Mouse (Mus musculus) forelimb bud, embryonic 11.5 days (tissue): ENCODE results near the gene AB124611.
"Not testable (repeated sequence)": the region's sequence is repeated elsewhere in the genome, so short reads cannot be mapped to it uniquely, and the experiment has no call there.

Experiments used
- DNase-seq: peaks from one replicate; pipeline ENCODE4 v3.0.0-alpha.2; 2012; ENCODE audit warnings: low read depth, low spot score

The AB124611 gene

DNA sequence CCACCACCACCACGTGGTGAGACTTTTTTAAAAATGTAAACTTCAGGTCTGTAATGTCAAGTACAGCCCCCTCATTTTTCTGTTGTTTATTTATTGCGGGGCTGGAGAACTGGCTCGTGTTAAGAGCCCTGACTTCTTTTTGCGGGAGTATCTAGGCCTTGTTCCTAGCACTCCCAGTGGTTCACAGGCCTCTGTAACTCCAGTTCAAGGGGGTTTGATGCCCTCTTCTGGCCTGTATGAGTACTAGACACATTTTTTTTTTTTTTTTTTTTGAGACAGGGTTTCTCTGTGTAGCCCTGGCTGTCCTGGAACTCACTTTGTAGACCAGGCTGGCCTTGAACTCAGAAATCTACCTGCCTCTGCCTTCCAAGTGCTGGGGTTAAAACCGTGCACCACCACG is 7.3 kb upstream of the AB124611 start:
- DNase-seq = not testable (repeated sequence)

DNA sequence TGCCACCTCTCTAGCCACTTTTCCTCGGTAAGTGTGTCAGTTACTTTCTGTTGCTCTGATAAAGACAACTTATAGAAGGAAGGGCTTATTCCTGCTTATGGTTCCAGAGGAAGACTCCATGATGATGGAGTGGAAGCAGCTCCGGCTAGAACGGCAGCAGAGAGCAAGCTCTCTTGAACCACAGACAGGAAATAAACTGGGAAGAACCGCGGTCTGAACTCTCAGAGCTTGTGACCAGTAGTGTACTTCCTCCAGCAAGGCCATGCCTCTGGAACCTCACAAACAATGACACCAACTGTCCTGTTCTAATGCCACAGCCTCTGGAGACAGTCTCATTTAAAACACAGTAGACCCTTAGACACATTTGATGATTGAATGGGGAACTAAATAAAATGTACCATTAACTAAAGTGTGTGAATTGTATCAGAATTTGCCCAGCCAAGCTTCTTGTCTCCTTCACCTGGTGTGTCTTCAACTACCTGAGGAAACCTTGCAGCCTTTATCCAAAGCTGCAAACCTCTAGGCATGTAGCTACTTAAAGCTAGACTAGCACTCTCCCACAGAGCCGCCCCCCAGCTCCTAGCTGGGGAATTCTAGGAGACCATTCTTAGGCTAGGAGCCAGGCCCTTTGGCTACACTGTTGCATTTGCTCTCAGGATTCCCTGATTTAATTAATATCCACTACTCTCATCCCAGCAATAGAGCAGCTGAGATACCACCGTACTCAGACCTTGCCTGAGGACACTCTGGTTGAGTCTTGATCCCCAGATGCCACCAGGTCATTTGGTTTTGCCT is 637 bp upstream of the AB124611 start:
- no peak for DNase-seq

DNA sequence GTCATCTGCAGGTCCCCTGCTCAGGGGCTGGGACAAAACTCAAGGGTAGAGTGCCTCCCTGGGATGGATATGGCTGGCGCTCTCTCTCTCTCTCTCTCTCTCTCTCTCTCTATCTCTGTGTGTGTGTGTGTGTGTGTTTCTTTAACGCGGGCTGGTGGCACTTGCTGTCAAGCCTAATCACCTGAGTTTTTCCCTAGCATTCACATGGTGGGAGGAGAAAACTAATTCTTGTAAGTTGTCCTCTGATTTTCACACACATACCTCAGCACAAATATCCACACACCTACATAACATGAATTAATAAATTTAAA is 613 bp downstream of the AB124611 start:
- DNase-seq = no peak

DNA sequence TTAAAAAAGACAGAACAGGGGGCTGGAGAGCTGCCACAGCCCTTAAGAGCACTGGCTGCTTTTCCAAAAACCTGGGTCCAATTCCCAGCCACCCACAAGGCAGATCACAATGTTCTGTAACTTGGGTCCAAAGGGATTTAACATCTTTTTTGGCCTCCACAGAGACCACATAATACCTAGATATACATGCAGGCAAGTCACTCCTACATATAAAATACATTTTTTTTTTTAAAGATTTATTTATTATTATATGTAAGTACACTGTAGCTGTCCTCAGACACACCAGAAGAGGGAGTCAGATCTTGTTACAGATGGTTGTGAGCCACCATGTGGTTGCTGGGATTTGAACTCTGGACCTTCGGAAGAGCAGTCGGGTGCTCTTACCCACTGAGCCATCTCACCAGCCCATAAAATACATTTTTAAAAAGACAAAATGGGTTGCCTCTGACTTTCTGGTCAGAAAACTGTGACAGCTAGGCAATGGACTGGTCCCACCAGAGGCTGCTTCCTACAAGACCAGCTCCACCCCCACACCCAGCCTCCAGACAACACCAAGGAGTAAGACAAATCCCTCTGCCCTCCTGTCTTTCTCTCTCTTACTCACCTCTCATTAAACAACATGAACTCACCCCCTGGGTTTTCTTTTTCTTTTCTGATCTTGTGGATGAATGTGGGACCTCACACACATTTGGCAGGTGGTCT is 1.3 kb downstream of the AB124611 start:
- no peak for DNase-seq

DNA sequence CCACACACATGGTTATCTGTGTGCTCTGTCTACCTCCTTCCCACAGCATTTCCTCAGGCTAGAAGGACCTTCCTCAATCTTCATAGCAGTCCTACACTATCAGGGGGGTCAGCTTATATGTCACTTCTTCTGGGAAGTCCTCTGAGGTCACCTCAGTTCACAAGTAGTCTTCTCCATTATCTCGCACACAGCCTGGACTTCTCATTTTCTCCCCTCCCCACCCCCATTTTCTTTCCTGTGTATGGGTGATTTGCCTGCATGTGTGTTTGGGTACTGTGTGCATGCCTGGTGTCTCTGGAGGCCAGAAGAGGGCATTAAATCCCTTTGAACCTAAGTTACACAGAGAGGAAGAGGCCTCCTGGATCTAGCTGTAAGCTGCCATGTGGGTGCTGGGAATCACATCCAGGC is 1.9 kb downstream of the AB124611 start:
- DNase-seq = no peak

DNA sequence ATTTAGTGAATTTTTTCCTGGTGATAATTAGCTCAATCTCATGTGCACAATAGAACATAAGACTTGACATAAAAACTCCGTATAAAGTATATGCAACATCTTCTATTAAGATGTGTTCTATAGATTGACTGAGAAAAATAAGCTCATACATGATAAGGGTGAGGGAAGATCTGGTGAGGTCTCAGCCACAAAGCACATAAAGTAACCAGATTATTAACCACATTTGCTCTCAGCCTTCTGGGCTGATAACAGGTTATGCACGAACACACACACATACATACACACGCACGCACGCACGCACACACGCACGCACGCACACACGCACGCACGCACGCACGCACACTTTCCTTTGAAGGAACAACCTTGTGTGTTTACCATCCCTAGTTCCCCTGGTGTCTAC is 10.5 kb downstream of the AB124611 start:
- DNase-seq = no peak

DNA sequence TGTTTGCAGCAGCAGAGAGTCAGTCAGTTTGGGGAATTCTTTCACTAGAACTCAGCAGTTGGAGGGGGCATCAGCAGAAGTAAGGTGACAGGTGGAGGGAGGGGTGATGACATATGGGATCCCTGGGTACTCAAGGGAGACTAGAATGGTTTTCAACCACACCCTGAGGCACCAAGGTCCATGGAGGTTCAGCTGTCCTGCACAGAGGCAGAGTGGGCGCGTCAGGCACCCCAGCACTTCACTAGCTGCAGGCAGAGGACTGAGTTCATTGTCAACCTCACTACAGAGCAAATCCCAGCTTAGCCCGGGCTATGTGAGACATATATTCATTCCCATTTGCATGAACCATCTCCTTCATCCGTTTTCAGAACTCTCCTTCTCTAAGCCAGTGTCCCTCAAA is 11.0 kb downstream of the AB124611 start:
- DNase-seq = no peak

DNA sequence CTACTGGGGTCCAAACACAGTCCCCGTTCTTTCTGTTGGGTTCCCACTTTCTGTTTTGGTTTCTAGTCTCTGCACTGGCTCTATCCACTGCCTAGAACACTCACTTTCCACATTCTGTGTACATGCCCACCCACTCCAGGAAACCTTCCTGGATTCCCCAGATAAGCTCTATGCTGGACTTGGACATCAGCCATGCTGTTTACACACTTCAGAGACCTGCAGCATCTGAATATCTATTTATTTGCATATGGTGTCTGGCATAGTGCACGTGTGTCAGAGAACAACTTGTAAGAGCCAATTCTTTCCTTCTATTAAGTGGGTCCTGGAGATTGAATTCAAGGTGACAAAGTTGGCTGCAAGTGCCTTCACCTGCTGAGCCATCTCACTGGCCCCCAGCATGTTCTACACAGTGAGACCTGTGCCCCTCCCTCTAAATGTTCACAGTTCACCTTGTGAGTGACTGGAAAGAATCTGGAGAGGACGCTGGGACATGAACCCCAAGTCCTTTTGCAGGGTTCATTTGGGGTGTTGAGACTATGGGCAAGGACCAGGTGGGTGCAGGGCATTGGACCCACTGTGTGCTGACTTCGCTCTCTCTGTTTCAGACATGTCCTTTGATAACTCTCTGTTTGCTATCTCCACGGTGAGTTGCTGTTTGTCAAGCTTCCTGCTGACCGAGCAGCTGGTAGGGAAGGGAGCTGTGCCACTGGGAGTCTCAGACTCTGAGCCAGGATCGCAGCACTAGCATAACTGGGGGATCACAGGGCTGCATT is 14.2 kb downstream of the AB124611 start:
- no peak for DNase-seq

DNA sequence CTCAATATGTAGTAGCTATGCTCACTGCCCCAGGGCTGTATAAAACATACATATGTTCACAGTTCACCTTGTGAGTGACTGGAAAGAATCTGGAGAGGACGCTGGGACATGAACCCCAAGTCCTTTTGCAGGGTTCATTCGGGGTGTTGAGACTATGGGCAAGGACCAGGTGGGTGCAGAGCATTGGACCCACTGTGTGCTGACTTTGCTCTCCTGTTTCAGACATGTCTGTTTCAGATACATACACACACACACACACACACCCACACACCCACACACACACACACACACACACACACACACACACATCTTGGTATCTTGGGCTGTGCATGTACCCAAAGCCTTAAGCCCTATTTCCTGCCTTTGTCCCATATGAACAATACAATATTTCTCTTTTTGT is 16.0 kb downstream of the AB124611 start:
- DNase-seq = not testable (repeated sequence)

DNA sequence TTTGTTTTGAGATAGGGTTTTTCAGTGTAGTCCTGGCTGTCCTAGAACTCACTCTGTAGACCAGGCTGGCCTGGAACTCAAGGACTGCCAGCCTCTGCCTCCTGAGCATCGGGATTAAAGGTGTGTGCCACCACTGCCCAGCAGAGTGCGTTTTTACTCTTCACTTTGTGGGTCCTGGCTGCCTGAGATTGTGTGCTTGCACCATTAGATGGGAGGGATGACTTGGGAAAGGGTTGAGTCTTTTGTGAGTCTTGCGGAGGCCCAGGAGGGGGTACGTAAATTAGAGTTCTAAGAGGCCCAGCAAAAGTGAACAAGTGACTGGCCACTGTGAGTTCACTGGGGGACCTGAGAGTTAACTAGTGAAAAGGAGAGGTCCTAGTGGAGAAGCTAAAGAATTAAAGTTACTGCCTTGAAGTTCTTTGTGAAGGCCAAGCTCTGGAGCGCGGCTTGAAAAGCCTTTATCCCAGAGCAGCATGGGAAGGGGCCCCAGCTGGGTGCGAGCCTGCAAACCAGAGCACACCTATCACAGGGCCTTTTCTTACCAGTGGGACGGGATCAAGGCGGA is 19.5 kb downstream of the AB124611 start:
- DNase-seq = no peak

DNA sequence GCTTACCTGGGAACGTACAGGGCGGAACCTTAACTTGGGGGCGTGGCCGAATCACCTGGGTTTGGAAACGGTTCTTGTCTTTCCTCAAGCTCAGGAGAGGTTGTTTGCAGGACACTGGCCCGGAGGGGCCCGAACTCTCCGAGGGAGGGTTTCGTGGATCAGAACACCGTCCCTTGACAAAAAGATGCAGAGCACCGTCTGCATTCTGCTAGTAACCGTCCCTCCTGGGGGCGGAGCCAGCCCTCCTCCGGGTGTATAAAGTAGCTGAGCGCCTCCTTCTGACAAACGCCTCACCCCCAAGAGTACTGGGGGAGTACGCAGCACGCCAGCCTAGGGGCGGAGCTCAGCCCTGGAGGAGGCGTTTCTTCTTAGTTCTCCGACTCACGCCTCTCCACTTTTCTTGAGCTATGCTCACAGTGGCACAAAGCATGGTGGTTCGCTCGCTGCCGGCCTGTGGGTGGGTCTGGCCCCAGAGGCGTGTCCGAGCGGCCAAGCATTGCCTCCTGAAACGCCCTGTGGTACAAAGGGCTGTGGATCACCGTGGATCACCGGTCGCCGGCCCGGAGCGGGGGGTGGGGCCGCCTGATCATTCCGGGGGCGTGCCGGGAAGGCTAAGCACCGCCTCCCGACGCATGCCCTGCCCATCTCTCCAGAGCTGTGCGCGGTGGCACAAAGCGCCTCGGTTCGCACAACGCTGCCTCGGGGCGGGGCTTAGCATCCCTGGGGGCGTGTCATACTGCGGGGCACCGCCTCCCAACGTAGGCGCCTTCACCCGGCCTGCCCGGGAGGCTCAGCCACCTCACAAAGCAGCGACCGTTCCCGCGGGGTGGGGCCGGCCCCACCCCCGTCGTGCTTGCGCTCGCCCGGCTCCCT is 20.2 kb downstream of the AB124611 start:
- peak; percentile 99 for DNase-seq

DNA sequence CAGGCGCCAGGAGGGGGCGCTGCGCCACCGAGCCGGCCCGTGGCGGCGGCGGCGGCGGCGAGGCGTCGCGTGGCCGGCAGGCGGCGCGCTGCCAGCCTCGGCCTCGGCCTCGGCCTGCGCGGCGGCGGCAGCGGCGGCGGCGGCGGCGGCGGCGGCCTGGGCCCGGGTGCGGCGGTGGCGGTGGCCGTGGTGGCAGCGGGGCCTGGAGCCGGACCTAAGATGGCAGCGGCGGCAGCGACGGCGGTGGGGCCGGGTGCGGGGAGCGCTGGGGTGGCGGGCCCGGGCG is 20.8 kb downstream of the AB124611 start, which contains the start of gene Carm1:
Carm1 (plus strand) TSS at position 106 of the 286 bp plus-strand sequence.
- no peak for DNase-seq

DNA sequence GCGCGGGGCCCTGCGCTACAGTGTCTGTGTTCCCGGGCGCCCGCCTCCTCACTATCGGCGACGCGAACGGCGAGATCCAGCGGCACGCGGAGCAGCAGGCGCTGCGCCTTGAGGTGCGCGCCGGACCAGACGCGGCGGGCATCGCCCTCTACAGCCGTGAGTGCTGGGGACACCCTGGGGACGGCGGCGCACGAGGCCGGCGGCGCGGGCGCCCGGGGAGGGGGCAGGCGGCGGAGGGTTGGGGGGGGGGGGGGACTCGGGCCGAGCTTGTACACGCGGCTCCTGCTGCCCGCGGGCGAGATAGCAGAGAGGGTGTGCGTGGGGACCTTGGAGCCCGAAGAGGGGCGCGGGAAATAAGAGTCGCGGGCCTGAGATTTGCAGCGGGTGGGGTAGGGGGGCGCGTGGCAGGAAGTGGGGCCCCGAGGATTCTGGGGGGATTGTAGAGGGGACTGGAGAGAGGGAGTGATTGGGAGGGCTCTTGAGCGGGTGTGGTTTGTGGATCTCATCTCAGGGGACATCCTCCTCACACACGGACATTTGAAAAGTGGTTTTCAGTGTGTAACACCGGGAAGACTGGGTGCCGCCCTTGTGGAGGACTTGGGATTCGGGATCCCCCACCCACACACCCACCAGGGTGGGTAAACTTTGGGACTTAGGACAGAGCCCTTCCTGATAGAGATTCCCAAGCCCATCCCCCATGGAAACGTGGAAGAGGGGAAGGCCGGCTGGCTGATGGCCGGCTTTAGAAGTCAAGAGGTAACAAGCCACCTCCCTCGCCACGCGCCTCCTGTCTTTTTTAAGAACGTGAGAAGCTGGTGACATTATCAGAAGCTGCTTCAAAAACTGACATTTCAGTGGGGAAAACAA is 21.3 kb downstream of the AB124611 start:
- DNase-seq = peak; percentile 33

DNA sequence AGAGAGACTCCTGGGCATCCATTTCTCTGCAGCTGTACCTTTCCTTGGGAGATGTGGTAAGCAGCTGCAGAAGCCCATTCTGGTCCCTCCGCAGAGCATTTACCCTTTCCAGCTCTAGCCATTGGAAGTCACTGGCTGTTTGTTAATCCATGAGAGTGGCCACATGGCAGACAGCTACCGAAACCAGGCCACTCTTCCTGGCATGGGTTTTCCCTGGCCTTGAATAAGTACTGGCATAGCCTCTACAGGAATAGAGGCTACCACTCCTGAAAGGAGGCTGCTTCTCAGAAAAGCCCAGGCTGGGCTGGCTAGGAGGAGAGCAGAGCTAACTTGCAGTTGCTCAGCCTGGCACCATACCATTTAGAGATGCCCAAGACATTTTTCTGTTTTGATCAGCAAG is 25.1 kb downstream of the AB124611 start:
- DNase-seq = no peak

DNA sequence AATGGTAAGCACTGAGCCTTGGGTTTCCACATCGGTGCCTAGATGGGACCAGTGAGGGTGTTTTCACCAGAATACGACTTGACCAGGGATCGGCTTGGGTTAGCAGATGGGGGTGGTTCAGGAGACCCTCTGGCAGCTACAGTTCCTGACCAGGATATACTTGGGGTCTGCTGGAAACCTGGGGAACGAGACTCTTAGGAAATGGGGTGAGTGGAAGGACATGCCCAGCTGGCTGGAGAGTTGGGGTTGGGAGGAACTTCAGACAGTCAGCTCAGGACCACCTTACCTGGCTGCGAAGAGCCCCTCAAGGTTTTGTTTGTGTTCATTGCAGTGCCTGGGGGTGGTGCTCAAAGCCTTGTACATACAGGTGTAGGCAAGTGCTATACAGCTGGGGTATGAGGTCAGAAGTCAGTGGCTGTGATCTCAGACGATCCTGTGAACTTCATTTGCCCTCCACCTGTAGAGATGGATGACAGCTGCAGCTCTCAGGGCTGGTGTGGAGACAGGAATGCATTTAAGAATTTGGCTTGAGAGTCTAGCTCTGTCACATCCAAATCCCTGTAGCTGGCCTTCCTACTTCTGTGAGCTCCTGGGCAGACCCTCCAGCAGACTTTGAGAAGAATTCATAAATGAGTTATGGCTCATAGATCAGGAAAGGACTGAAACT is 27.8 kb downstream of the AB124611 start:
- DNase-seq = no peak

DNA sequence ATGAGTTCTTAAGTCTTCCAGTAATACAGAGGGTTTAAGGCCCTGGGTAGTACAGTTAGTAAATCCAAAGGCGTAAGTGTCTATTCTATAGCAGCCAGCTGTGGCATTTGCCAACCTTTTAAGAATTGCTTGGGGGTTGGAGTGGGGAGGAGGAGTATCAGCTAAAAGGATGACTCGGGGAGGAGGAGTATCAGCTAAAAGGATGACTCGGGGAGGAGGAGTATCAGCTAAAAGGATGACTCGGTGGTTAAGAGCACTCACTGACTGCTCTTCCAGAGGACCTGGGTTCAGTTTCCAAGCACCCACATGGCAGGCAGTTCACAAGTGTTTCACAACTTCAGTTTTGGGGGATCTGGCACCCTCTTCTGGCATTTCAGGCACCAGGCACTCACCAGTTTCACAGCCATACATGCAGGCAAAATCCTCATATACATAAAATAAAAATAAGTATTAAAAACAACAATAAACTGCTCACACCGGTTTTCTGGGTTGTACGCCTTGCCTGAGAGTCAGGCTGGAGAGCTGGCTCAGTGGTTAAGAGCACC is 29.3 kb downstream of the AB124611 start:
- DNase-seq = no peak

DNA sequence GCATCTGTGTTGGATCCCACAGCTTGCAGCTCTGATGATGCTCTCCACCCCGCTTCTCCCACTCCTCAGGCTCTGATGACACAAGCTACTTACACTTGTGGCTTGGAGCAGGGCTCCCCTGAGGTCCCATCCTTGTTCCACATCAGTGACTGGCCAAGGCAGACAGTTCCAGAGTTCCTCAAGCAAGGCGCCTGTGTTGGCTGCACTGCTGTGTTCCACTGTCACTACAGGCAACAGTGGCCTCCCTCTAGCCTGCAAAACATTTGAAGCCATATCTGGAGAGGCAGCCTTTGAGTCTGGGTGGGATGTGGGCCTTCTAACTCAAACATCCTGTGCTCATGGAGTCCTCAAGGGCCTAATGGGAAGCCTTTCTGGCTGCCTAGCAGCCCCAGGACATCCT is 31.0 kb downstream of the AB124611 start:
- no peak for DNase-seq

DNA sequence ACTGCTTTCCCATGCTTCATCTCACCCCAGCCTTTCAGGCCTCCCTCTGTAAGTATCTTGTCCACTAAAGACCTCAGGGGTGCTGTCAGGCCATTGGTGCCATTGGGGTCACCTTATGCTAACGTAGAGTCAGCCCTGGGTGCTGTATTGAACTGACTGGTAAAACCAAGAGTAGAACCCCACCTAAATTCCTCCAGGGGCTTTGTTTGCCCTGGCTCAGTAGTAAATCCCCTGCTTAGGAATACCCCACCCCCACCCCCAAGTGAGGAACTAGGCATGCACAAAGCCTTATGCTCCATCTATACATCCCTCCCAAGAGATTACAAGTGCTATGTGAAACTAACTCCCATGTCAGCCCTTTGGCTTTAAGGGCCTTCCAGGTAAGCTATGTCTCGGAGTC is 31.6 kb downstream of the AB124611 start:
- no peak for DNase-seq

DNA sequence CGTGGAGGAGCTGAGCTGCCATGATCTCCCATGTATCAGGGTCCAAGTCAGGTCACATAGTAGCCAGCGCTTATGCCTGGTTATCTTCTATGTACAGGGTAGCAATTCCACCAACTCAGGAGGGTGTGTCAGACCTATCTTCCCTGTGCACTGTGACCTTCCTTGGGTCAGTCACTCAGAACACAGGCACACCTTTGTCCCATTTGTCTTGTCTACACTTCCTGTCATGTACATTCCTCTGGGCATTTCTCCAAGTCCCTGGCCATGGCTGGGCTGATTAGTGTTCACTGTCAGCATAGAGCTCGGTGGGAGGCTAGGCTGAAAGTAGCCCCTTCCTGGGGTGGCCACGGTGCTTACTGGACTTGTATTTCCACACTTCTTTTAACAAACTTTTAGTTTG is 32.4 kb downstream of the AB124611 start:
- no peak for DNase-seq

DNA sequence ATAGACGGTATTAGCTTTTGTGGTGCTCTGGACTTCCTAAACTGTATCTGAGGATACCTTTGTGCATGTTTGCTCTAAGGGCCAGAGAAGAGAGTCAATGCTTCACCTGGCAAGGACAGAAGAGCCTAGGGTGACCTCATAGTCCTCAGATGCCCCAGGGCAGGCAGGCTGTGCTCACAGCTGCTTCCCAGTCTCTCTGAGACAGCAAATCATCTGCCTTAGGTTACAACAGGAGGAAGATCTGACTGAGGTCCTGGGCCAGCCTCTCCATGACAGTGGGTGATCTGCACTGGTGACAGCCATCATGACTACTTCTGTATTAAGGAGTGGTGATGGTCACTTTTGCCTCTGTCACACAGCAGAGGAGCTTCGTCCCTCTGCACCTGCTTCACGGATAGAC is 33.2 kb downstream of the AB124611 start:
- DNase-seq = no peak
